Mouse (Mus musculus): ENCODE results near the gene Prpsap1.
"Not testable (repeated sequence)": the region's sequence is repeated elsewhere in the genome, so short reads cannot be mapped to it uniquely, and the experiment has no call there.

Gene Prpsap1

GRCm38 (mm10) chr11:116429862-116430613, 64.0 kb downstream of the Prpsap1 start:
- DNase-seq (ENCODE audit: low read depth), result no peak

GRCm38 (mm10) chr11:116428872-116429859, 64.8 kb downstream of the Prpsap1 start:
- DNase-seq (ENCODE audit: low read depth), result no peak

- no peak for DNase-seq (ENCODE audit: low read depth)
These were observed 67.0 kb downstream of the Prpsap1 start for GRCm38 (mm10) chr11:116426852-116427575.

DNA sequence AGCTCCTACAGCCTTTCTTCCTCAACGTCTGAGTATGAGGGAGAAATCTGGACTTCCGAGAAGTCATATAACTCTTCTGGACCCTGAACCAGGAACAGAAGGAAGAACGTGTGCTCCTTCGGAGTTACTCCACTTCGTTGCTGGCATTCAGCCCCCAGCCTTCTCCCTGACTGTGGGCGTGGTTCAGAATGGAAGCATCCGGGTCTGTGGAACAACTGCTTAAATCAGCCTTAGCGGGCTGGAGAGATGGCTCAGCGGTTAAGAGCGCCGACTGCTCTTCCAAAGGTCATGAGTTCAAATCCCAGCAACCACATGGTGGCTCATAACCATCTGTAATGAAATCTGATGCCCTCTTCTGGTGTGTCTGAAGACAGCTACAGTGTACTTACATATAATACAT, 67.7 kb downstream of the Prpsap1 start:
- DNase-seq (ENCODE audit: low read depth), result not testable (repeated sequence)

DNA sequence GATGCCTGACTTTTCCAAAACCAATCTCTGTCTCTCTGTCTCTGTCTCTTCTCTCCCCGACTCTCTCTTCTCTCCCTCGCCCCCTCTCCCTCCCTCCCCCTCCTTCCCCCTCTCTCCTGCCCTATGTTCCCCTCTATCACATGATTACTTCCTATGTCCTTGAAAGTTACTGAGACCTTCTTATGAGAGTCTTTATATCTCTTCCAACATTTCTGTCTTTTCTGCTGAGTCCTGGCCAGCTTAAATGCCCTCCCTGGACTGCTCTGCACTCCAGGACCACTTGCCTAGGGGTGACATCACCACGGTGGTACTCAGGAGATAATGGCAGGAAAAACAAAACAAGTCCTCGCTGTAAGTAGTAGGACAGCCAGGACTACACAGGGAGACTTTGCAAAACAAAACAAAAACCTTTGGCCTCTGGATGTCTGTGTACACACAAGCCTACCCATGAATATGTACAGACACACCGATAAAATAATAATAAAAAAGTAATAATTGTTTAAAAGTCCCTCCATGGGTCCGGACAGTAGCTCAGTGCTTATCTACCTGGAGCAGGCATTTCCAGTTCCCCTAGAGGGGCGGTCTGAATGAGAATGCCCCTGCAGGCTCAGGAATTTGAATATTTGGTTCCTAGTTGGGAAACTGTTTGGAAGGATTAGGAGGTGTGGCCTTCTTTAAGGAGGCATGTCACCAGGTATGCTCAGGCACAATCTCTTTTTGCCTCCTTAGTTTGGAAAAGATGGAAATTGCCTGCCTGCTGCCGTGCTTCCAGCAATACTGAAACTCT, 69.2 kb downstream of the Prpsap1 start:
- no peak for DNase-seq (ENCODE audit: low read depth)

GRCm38 (mm10) chr11:116423782-116424620, 70.0 kb downstream of the Prpsap1 start:
- peak; percentile 62 for DNase-seq (ENCODE audit: low read depth)

DNA sequence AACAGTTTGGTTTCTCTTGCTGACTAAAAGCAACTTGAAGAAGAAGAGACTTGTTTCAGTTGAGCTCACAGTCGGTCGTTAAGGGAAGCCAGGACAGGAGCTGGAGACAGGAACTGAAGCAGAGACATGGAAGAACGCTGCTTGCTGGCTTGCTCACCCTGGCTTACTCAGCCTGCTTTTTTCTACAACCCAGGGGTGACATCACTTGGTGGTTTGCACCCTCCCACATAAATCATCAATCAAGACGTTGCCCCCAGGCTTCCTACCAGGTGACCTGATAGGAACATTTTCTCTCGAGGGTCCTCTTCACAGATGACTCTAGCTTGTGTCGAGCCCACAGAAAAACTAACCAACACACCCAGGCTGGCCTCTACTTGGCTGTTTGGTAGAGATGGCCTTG, 70.8 kb downstream of the Prpsap1 start:
- DNase-seq (ENCODE audit: low read depth), result no peak

- no peak for DNase-seq (ENCODE audit: low read depth)
These were observed 71.4 kb downstream of the Prpsap1 start for GRCm38 (mm10) chr11:116422562-116422961.

GRCm38 (mm10) chr11:116421102-116421501, 72.9 kb downstream of the Prpsap1 start:
- DNase-seq (ENCODE audit: low read depth), result no peak
